Mouse (Mus musculus) right cerebral cortex, adult 2 months (tissue): ENCODE measurements around the gene Hint2.

Source experiments
- DNase-seq, 2 experiments: peaks; one replicate each; pipeline ENCODE4 v3.0.0; 2021 to 2022; ENCODE audit warnings: low spot score in 2 of 2

The Hint2 gene

GRCm38 (mm10) chr4:43656339-43657109 is at the start of gene Hint2:
Gene Hint2 (minus strand): TSS chr4:43656466.
- DNase-seq, result peak; percentile 94 to 96

- no peak for DNase-seq
Measured at GRCm38 (mm10) chr4:43705991-43706390, 49.7 kb upstream of the Hint2 start.

- DNase-seq, result no peak
Measured at GRCm38 (mm10) chr4:43703851-43704250, 47.6 kb upstream of the Hint2 start.

GRCm38 (mm10) chr4:43703439-43703838 is 47.2 kb upstream of the Hint2 start:
- no peak for DNase-seq

- DNase-seq, result no peak
Measured at GRCm38 (mm10) chr4:43700707-43701106, 44.4 kb upstream of the Hint2 start, which contains the start of gene Olfr70. Gene Olfr70 (minus strand): TSS chr4:43700807.

- no peak for DNase-seq
Measured at GRCm38 (mm10) chr4:43696561-43696960, 40.3 kb upstream of the Hint2 start.

- no peak for DNase-seq
Measured at GRCm38 (mm10) chr4:43695249-43695671, 39.0 kb upstream of the Hint2 start.

GRCm38 (mm10) chr4:43694439-43695248 is 38.4 kb upstream of the Hint2 start:
- no peak for DNase-seq

GRCm38 (mm10) chr4:43693806-43694241 is 37.6 kb upstream of the Hint2 start:
- no peak for DNase-seq

GRCm38 (mm10) chr4:43691026-43691425 is 34.8 kb upstream of the Hint2 start:
- no peak for DNase-seq

GRCm38 (mm10) chr4:43690021-43690420 is 33.8 kb upstream of the Hint2 start:
- no peak for DNase-seq

GRCm38 (mm10) chr4:43679416-43680043 is 23.3 kb upstream of the Hint2 start:
- DNase-seq, result no peak

GRCm38 (mm10) chr4:43678541-43678940 is 22.3 kb upstream of the Hint2 start:
- no peak for DNase-seq

GRCm38 (mm10) chr4:43675608-43676007 is 19.3 kb upstream of the Hint2 start:
- DNase-seq, result no peak

GRCm38 (mm10) chr4:43674974-43675373 is 18.7 kb upstream of the Hint2 start:
- no peak for DNase-seq

- DNase-seq, result no peak
Measured at GRCm38 (mm10) chr4:43673703-43674102, 17.4 kb upstream of the Hint2 start.

- DNase-seq, result peak; percentile 92 to 94
Measured at GRCm38 (mm10) chr4:43672070-43672469, 15.8 kb upstream of the Hint2 start.

GRCm38 (mm10) chr4:43669428-43669794 is 13.1 kb upstream of the Hint2 start:
- peak in 1 of 2 experiments; percentile 26 for DNase-seq

- DNase-seq, result peak; percentile 87 to 93
Measured at GRCm38 (mm10) chr4:43668782-43669427, 12.6 kb upstream of the Hint2 start, which contains the start of the genes Tmem8b and Fam221b. Gene Tmem8b (plus strand): TSS chr4:43668971. Gene Fam221b (minus strand): TSS chr4:43669145.

GRCm38 (mm10) chr4:43666412-43666811 is 10.1 kb upstream of the Hint2 start:
- DNase-seq, result no peak

- no peak for DNase-seq
Measured at GRCm38 (mm10) chr4:43657146-43657545, 880 bp upstream of the Hint2 start.
